Mouse (Mus musculus) thymus, adult 2 months (tissue): Measurements from ENCODE around the gene Syt17. TPM values are rescaled to one million over a fixed set of nuclear protein-coding genes. Genes with fewer than 3 reads are reported as not detected.

ENCODE experiments used
- DNase-seq: peaks from one replicate; pipeline ENCODE4 v3.0.0; 2021
- H3K27ac ChIP-seq: fragments of 200-500 bp; 2 replicates; pipeline ENCODE4 v1.5.1; 2012; ENCODE audit warnings: low read length, control low read depth; ENCODE audit not compliant: control insufficient read depth, insufficient read depth
- H3K27me3 ChIP-seq: fragments of 200-500 bp; 2 replicates; pipeline ENCODE4 v1.6.1; 2012; ENCODE audit warnings: mild to moderate bottlenecking, low read length, moderate library complexity, mixed read lengths; ENCODE audit not compliant: control insufficient read depth, insufficient read depth
- H3K36me3 ChIP-seq: fragments of 200-500 bp; 2 replicates; pipeline ENCODE4 v1.6.1; 2012; ENCODE audit warnings: mild to moderate bottlenecking, low read length, moderate library complexity; ENCODE audit not compliant: control insufficient read depth, insufficient read depth
- H3K4me1 ChIP-seq: fragments of 200-500 bp; replicated peaks from 2 replicates; pipeline ENCODE4 v1.6.1; 2012; ENCODE audit warnings: low read length; ENCODE audit not compliant: control insufficient read depth, insufficient read depth
- H3K4me3 ChIP-seq: fragments of 200-500 bp; 2 replicates; pipeline ENCODE4 v1.5.1; 2012; ENCODE audit warnings: mild to moderate bottlenecking, low read length, control low read depth, moderate library complexity; ENCODE audit not compliant: control insufficient read depth, insufficient read depth
- CTCF ChIP-seq: fragments of 200-500 bp; IDR thresholded peaks from 2 replicates; pipeline ENCODE4 v1.5.1; 2012; ENCODE audit warnings: mild to moderate bottlenecking, control low read depth, low read length, moderate library complexity, borderline replicate concordance; ENCODE audit not compliant: control insufficient read depth, poor library complexity, insufficient read depth; ENCODE audit errors: extremely low read depth
- POLR2A ChIP-seq: fragments of 200-500 bp; IDR thresholded peaks from 2 replicates; pipeline ENCODE4 v1.6.1; 2012; ENCODE audit warnings: mild to moderate bottlenecking, low read length, control low read depth, moderate library complexity; ENCODE audit not compliant: control insufficient read depth, poor library complexity, insufficient read depth; ENCODE audit errors: extremely low read depth
- WGBS: fragments of 180-500 bp; shearing (Covaris S2); methylation state at CpG from one replicate; pipeline ENCODE4 v1.1.7; 2018; 5-methylcytosine and 5-hydroxymethylcytosine counted together
- polyA plus RNA-seq: library from polyadenylated mRNA; depleted of rRNA; stranded (reverse); fragments of >200 nt; gene quantifications from 2 replicates; pipeline ENCODE4 v1.2.3, GENCODE M21; 2012

Gene Syt17
- polyA plus RNA-seq, 1 experiment: 0.57 TPM

- DNase-seq: no peak
- TF ChIP-seq POLR2A: no peak
- no peak for TF ChIP-seq CTCF
- Histone ChIP-seq H3K27me3 (no peaks in the 10 kb centered on the region), H3K36me3 (no peaks in the 10 kb centered on the region), H3K27ac (no peak overlapping the region), H3K4me1 (no peaks in the 10 kb centered on the region), H3K4me3 (no peak overlapping the region)
- WGBS: 62% methylated on average over 11 of the region's 11 CpGs
These were observed 15.1 kb upstream of the Syt17 start for GRCm38 (mm10) chr7:118462818-118463762.

GRCm38 (mm10) chr7:118461400-118462136 is 13.5 kb upstream of the Syt17 start:
- 71% methylated on average over 16 of the region's 16 CpGs for WGBS
- Histone ChIP-seq H3K27ac (no peak overlapping the region), H3K27me3 (no peaks in the 10 kb centered on the region), H3K36me3 (no peaks in the 10 kb centered on the region), H3K4me3 (no peak overlapping the region), H3K4me1 (no peaks in the 10 kb centered on the region)
- no peak for TF ChIP-seq CTCF
- TF ChIP-seq POLR2A: no peak
- DNase-seq: no peak

GRCm38 (mm10) chr7:118453722-118454121 is 5.7 kb upstream of the Syt17 start:
- DNase-seq: no peak
- peaks cover under 1% of the 10 kb centered on the region for H3K27me3 ChIP-seq
- WGBS: 25% methylated on average over 4 of the region's 4 CpGs
- H3K4me1 ChIP-seq: no peaks in the 10 kb centered on the region
- no peak for TF ChIP-seq CTCF
- no peak for TF ChIP-seq POLR2A
- H3K4me3 ChIP-seq: no peak overlapping the region
- no peaks in the 10 kb centered on the region for H3K36me3 ChIP-seq
- H3K27ac ChIP-seq: no peak overlapping the region

- peaks cover under 1% of the 10 kb centered on the region; the same call in 1 of the 2 replicates for H3K4me1 ChIP-seq
- H3K4me3 ChIP-seq: no peak overlapping the region
- TF ChIP-seq POLR2A: no peak
- no peak for TF ChIP-seq CTCF
- H3K36me3 ChIP-seq: no peaks in the 10 kb centered on the region
- no peak for DNase-seq
- H3K27ac ChIP-seq: no peak overlapping the region
- H3K27me3 ChIP-seq: peaks cover 8% of the 10 kb centered on the region
- WGBS: 60% methylated on average over 2 of the region's 2 CpGs
These were observed 4.9 kb upstream of the Syt17 start for GRCm38 (mm10) chr7:118452940-118453339.

GRCm38 (mm10) chr7:118447291-118448133 is 510 bp downstream of the Syt17 start:
- 2% methylated on average over 65 of the region's 65 CpGs for WGBS
- peaks cover 16% of the 10 kb centered on the region for H3K27me3 ChIP-seq
- DNase-seq: no peak
- peaks cover 5% of the 10 kb centered on the region; the same call in 1 of the 2 replicates for H3K4me1 ChIP-seq
- no peak overlapping the region for H3K27ac ChIP-seq
- no peaks in the 10 kb centered on the region for H3K36me3 ChIP-seq
- no peak for TF ChIP-seq POLR2A
- no peak for TF ChIP-seq CTCF
- H3K4me3 ChIP-seq: peak overlapping the region; percentile 9; the same call in 1 of the 2 replicates

- Histone ChIP-seq H3K27me3 (peaks cover 16% of the 10 kb centered on the region), H3K36me3 (no peaks in the 10 kb centered on the region), H3K27ac (no peak overlapping the region), H3K4me1 (peaks cover 5% of the 10 kb centered on the region; the same call in 1 of the 2 replicates), H3K4me3 (no peak overlapping the region)
- TF ChIP-seq CTCF (no peak), POLR2A (no peak)
- WGBS: 64% methylated on average over 7 of the region's 7 CpGs
- no peak for DNase-seq
These were observed 4.0 kb downstream of the Syt17 start for GRCm38 (mm10) chr7:118443895-118444485.
